Mouse (Mus musculus): ENCODE results near the gene Syt15.

DNA sequence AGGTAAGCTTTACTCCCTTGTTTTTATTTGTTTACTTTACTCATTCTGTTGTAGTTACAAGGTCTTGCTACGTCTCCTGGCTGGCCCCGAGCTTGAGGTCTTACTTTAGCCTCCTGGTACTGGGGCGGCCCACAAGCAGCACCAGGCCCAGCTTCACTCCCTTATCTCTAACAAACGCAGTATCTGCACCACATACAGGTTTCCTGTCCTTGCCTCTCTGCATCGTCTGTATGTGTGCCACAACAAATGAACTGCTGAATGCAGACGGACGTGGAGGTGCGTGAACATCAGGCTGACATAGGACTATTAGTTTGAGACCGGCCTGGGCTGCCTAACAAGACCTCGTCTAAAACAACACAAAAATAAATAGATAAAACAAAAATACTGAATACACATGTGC is 20.9 kb downstream of the Syt15 start:
- TF ChIP-seq CTCF (IDR thresholded peaks at IDR 0.05; ENCODE audit: low read depth), result no peak
- TF ChIP-seq EP300 (IDR thresholded peaks at IDR 0.05; ENCODE audit: low read depth), result no peak
